Mouse (Mus musculus) hindbrain, embryonic 11.5 days (tissue): ENCODE results near the gene Calm4. TPM values are rescaled to one million over a fixed set of nuclear protein-coding genes. Genes with fewer than 3 reads are reported as not detected.

Source experiments
- ATAC-seq: fragments of 200-750 bp; cut with Nextera tagmentation; 2 replicates; pipeline ENCODE4 v1.8.0; 2017; ENCODE audit warnings: mild to moderate bottlenecking, moderate TSS enrichment, moderate library complexity; ENCODE audit not compliant: low FRiP score
- DNase-seq: peaks from one replicate; pipeline ENCODE4 v3.0.0-alpha.2; 2015; ENCODE audit warnings: low spot score
- H3K27ac ChIP-seq: fragments of 300-500 bp; sonication (generic); 2 replicates; pipeline ENCODE4 v1.5.1; 2014; ENCODE audit warnings: mild to moderate bottlenecking, low read depth, low read length
- H3K27me3 ChIP-seq: fragments of 300-500 bp; sonication (generic); 2 replicates; pipeline ENCODE4 v1.6.1; 2014; ENCODE audit warnings: mild to moderate bottlenecking, low read length, moderate library complexity, mixed read lengths; ENCODE audit not compliant: control insufficient read depth, insufficient read depth
- H3K36me3 ChIP-seq: fragments of 300-500 bp; sonication (generic); 2 replicates; pipeline ENCODE4 v1.6.1; 2014; ENCODE audit warnings: mild to moderate bottlenecking, low read length, moderate library complexity, mixed read lengths; ENCODE audit not compliant: control insufficient read depth, insufficient read depth
- H3K4me1 ChIP-seq: fragments of 300-500 bp; sonication (generic); replicated peaks from 2 replicates; pipeline ENCODE4 v1.6.1; 2014; ENCODE audit warnings: low read length, mixed read lengths; ENCODE audit not compliant: control insufficient read depth, insufficient read depth
- H3K4me2 ChIP-seq: fragments of 300-500 bp; sonication (generic); replicated peaks from 2 replicates; pipeline ENCODE4 v1.6.1; 2014; ENCODE audit warnings: mild to moderate bottlenecking, low read depth, low read length
- H3K4me3 ChIP-seq: fragments of 300-500 bp; sonication (generic); 2 replicates; pipeline ENCODE4 v1.5.1; 2014; ENCODE audit warnings: low read depth, low read length
- H3K9ac ChIP-seq: fragments of 300-500 bp; sonication (generic); 2 replicates; pipeline ENCODE4 v1.6.1; 2014; ENCODE audit warnings: low read depth, low read length
- H3K9me3 ChIP-seq: fragments of 300-500 bp; sonication (generic); 2 replicates; pipeline ENCODE4 v1.6.1; 2016; ENCODE audit warnings: low read length; ENCODE audit not compliant: control insufficient read depth
- WGBS: fragments of 180-500 bp; shearing (Covaris S2); extraction: QIAGEN DNeasy Blood & Tissue Kit; methylation state at CpG from one replicate; pipeline ENCODE4 v1.1.7; 2014; 5-methylcytosine and 5-hydroxymethylcytosine counted together
- polyA plus RNA-seq: library from polyadenylated mRNA; unstranded; fragments of >200 nt; fragmentation: Nextera tagmentation; extraction: Ambion mirVana; gene quantifications from 2 replicates; pipeline ENCODE4 v1.2.1, GENCODE M21; 2014

Calm4 gene
- polyA plus RNA-seq, 1 experiment from 2014 or later, result not detected

GRCm38 (mm10) chr13:3865648-3866354 lies 28.2 kb downstream of the Calm4 start:
- 85% methylated on average over 14 of the region's 14 CpGs for WGBS
- Histone ChIP-seq H3K9ac (no peak overlapping the region), H3K27me3 (no peaks in the 10 kb centered on the region), H3K4me1 (no peaks in the 10 kb centered on the region), H3K9me3 (no peaks in the 10 kb centered on the region), H3K4me3 (no peak overlapping the region), H3K27ac (no peak overlapping the region), H3K36me3 (no peaks in the 10 kb centered on the region), H3K4me2 (no peak overlapping the region)
- DNase-seq, result no peak
- no peak for ATAC-seq

GRCm38 (mm10) chr13:3866355-3867052 lies 28.9 kb downstream of the Calm4 start:
- no peak overlapping the region for H3K4me3 ChIP-seq
- ATAC-seq (no peak), DNase-seq (no peak)
- H3K4me2 ChIP-seq, result no peak overlapping the region
- H3K27me3 ChIP-seq, result no peaks in the 10 kb centered on the region
- H3K36me3 ChIP-seq, result no peaks in the 10 kb centered on the region
- no peaks in the 10 kb centered on the region for H3K4me1 ChIP-seq
- H3K27ac ChIP-seq, result no peak overlapping the region
- no peaks in the 10 kb centered on the region for H3K9me3 ChIP-seq
- 83% methylated on average over 8 of the region's 8 CpGs for WGBS
- H3K9ac ChIP-seq, result no peak overlapping the region

GRCm38 (mm10) chr13:3867158-3867557 lies 29.6 kb downstream of the Calm4 start:
- DNase-seq (no peak), ATAC-seq (no peak)
- H3K9ac ChIP-seq, result no peak overlapping the region
- H3K36me3 ChIP-seq, result no peaks in the 10 kb centered on the region
- H3K4me1 ChIP-seq, result no peaks in the 10 kb centered on the region
- 85% methylated on average over 6 of the region's 6 CpGs for WGBS
- no peaks in the 10 kb centered on the region for H3K27me3 ChIP-seq
- no peak overlapping the region for H3K4me2 ChIP-seq
- H3K27ac ChIP-seq, result no peak overlapping the region
- H3K9me3 ChIP-seq, result no peaks in the 10 kb centered on the region
- H3K4me3 ChIP-seq, result no peak overlapping the region

GRCm38 (mm10) chr13:3869901-3870300 lies 32.3 kb downstream of the Calm4 start:
- Histone ChIP-seq H3K4me3 (no peak overlapping the region), H3K27ac (no peak overlapping the region), H3K9me3 (no peaks in the 10 kb centered on the region), H3K4me2 (no peak overlapping the region), H3K4me1 (no peaks in the 10 kb centered on the region), H3K9ac (no peak overlapping the region), H3K27me3 (no peaks in the 10 kb centered on the region), H3K36me3 (no peaks in the 10 kb centered on the region)
- DNase-seq (no peak), ATAC-seq (no peak)

- Histone ChIP-seq H3K27me3 (no peaks in the 10 kb centered on the region), H3K4me3 (no peak overlapping the region), H3K9ac (no peak overlapping the region), H3K27ac (no peak overlapping the region), H3K36me3 (no peaks in the 10 kb centered on the region), H3K4me1 (no peaks in the 10 kb centered on the region), H3K9me3 (no peaks in the 10 kb centered on the region), H3K4me2 (no peak overlapping the region)
- no peak for DNase-seq
- ATAC-seq, result no peak
- WGBS, result 95% methylated on average over 4 of the region's 4 CpGs
These were observed 35.3 kb downstream of the Calm4 start for GRCm38 (mm10) chr13:3872832-3873231.

GRCm38 (mm10) chr13:3876448-3876847 lies 38.9 kb downstream of the Calm4 start:
- WGBS, result 88% methylated on average over 6 of the region's 6 CpGs
- no peak overlapping the region for H3K4me3 ChIP-seq
- no peaks in the 10 kb centered on the region for H3K9me3 ChIP-seq
- no peak overlapping the region for H3K4me2 ChIP-seq
- ATAC-seq (no peak), DNase-seq (no peak)
- H3K4me1 ChIP-seq, result no peaks in the 10 kb centered on the region
- H3K9ac ChIP-seq, result no peak overlapping the region
- no peaks in the 10 kb centered on the region for H3K36me3 ChIP-seq
- no peaks in the 10 kb centered on the region for H3K27me3 ChIP-seq
- no peak overlapping the region for H3K27ac ChIP-seq

GRCm38 (mm10) chr13:3877185-3877584 lies 39.6 kb downstream of the Calm4 start:
- H3K9me3 ChIP-seq, result no peaks in the 10 kb centered on the region
- H3K4me3 ChIP-seq, result no peak overlapping the region
- H3K9ac ChIP-seq, result no peak overlapping the region
- WGBS, result 74% methylated on average over 6 of the region's 6 CpGs
- 0 out of 2 replicates have a peak, but pooled peaks have one; percentile 14 for ATAC-seq
- no peaks in the 10 kb centered on the region for H3K4me1 ChIP-seq
- DNase-seq, result no peak
- no peak overlapping the region for H3K27ac ChIP-seq
- no peak overlapping the region for H3K4me2 ChIP-seq
- H3K27me3 ChIP-seq, result no peaks in the 10 kb centered on the region
- no peaks in the 10 kb centered on the region for H3K36me3 ChIP-seq

GRCm38 (mm10) chr13:3877679-3878220 lies 40.2 kb downstream of the Calm4 start:
- no peak overlapping the region for H3K4me2 ChIP-seq
- H3K27me3 ChIP-seq, result no peaks in the 10 kb centered on the region
- WGBS, result 52% methylated on average over 4 of the region's 4 CpGs
- no peaks in the 10 kb centered on the region for H3K9me3 ChIP-seq
- DNase-seq, result no peak
- no peak overlapping the region for H3K9ac ChIP-seq
- H3K4me1 ChIP-seq, result no peaks in the 10 kb centered on the region
- no peaks in the 10 kb centered on the region for H3K36me3 ChIP-seq
- H3K4me3 ChIP-seq, result no peak overlapping the region
- H3K27ac ChIP-seq, result no peak overlapping the region
- ATAC-seq, result 0 out of 2 replicates have a peak, but pooled peaks have one; percentile 27

GRCm38 (mm10) chr13:3886663-3887062 lies 49.1 kb downstream of the Calm4 start:
- Histone ChIP-seq H3K4me1 (no peaks in the 10 kb centered on the region), H3K9ac (no peak overlapping the region), H3K27ac (no peak overlapping the region), H3K36me3 (0 out of 2 replicates have a peak, but pooled peaks cover 4% of the 10 kb centered on the region), H3K9me3 (no peaks in the 10 kb centered on the region), H3K27me3 (no peaks in the 10 kb centered on the region), H3K4me3 (no peak overlapping the region), H3K4me2 (no peak overlapping the region)
- WGBS, result 95% methylated on average over 7 of the region's 7 CpGs
- DNase-seq, result no peak
- no peak for ATAC-seq
